Mouse (Mus musculus): ENCODE results near the gene Cblc. TPM values are rescaled to one million over a fixed set of nuclear protein-coding genes. Genes with fewer than 3 reads are reported as not detected.

Gene Cblc
- polyA plus RNA-seq, 1 experiment from 2014 or later = not detected

DNA sequence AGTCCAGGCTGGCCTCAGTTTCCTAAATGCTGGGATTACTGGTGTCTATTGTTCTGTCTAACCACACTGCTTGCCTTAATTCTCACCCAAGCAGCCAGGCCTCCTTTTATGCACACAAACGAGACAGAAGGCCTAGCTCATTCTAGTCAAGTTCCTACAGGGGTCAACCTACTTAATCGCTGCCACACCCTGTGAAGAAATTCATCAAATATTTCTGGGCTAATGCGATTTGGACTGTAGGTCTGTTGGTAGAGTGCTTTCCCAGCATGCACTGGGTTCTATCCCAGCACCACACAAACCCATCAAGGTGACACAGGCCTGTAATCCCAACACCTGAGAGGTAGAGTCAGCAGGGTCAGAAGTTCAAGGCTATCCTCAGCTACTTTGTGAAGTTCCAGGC lies 33.1 kb upstream of the Cblc start:
- Histone ChIP-seq H3K9me3 (no peaks in the 10 kb centered on the region), H3K4me3 (no peak overlapping the region), H3K4me2 (no peak overlapping the region), H3K9ac (no peak overlapping the region), H3K27ac (replicated peaks) (no peak overlapping the region), H3K4me1 (replicated peaks) (no peaks in the 10 kb centered on the region), H3K36me3 (no peaks in the 10 kb centered on the region), H3K27me3 (peaks cover 4% of the 10 kb centered on the region)
- no peak for ATAC-seq (ENCODE audit: low FRiP score, low read depth)
- WGBS = 89% methylated on average over 3 of the region's 3 CpGs

DNA sequence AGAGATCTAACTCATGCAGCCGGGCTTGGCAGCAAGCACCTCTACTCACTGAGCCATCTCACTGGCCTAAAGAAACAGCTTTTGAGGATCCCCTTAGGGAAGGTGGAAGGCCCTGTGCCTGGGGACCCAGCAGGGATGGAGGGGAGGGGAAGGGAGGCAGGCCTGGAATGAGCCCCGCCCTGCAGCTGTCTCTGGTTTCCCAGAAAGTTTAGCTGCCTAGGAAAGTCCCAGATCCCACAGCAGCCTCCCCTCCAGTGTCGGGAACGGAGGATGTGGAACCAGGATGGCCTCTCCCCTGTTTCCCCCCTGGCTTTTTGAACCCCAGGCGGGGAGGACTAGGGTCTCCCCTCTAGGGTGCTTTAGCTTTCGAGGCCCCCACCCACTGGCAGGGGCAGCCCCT lies 30.1 kb upstream of the Cblc start:
- ATAC-seq (ENCODE audit: low FRiP score, low read depth) = no peak
- Histone ChIP-seq H3K4me2 (no peak overlapping the region), H3K4me1 (replicated peaks) (peaks cover 4% of the 10 kb centered on the region; the same call in 1 of the 2 replicates), H3K27me3 (peaks cover 28% of the 10 kb centered on the region), H3K36me3 (no peaks in the 10 kb centered on the region), H3K9me3 (no peaks in the 10 kb centered on the region), H3K27ac (replicated peaks) (no peak overlapping the region), H3K4me3 (no peak overlapping the region), H3K9ac (no peak overlapping the region)
- 37% methylated on average over 6 of the region's 6 CpGs for WGBS

DNA sequence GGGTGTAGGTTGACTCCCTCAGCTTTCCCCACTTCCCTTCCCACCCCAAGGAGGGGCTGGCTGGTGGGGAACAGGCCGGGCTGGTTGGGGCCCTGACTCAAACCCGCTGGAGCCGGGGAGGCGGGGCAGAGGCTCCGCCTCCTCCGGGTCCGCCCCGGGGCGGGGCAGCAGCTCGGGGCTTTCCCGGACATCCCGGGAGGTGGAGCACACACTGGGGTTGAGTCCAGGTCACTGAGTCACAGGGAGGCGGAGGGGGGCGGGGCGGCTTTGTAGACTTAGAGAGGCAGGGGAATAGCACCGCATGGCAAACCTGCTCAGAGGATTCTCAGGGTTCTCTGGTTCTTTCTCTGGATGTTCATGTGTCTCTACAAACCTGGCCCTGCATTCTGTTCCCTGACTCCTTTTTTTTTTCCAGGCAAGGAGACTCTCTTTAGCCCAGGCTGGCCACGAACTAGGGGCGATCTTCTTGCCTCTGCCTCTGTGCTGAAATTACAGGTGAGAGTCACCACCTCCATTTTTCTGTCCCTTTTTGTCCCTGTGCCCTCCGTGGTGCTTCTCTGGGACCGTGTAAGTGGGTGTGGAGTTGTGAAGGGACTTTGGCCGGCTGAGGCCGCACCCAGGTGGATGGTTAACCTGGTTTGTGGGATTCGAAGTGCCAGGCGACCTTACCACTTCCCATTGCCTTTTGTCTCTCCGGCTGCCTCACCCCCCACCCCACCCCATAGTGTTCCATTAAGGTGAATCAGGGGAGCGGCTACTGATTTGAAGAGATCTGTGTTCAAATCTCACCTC lies 27.8 kb upstream of the Cblc start:
- WGBS = 27% methylated on average over 25 of the region's 26 CpGs
- Histone ChIP-seq H3K4me3 (no peak overlapping the region), H3K9ac (no peak overlapping the region), H3K9me3 (no peaks in the 10 kb centered on the region), H3K4me1 (replicated peaks) (peaks cover 4% of the 10 kb centered on the region; the same call in 1 of the 2 replicates), H3K27me3 (peaks cover 38% of the 10 kb centered on the region), H3K27ac (replicated peaks) (peak overlapping the region; percentile 5; the same call in 1 of the 2 replicates), H3K4me2 (peak overlapping the region; percentile 27; the same call in 1 of the 2 replicates), H3K36me3 (no peaks in the 10 kb centered on the region)
- ATAC-seq (ENCODE audit: low FRiP score, low read depth) = peak; percentile 46; the same call in 1 of the 2 replicates

DNA sequence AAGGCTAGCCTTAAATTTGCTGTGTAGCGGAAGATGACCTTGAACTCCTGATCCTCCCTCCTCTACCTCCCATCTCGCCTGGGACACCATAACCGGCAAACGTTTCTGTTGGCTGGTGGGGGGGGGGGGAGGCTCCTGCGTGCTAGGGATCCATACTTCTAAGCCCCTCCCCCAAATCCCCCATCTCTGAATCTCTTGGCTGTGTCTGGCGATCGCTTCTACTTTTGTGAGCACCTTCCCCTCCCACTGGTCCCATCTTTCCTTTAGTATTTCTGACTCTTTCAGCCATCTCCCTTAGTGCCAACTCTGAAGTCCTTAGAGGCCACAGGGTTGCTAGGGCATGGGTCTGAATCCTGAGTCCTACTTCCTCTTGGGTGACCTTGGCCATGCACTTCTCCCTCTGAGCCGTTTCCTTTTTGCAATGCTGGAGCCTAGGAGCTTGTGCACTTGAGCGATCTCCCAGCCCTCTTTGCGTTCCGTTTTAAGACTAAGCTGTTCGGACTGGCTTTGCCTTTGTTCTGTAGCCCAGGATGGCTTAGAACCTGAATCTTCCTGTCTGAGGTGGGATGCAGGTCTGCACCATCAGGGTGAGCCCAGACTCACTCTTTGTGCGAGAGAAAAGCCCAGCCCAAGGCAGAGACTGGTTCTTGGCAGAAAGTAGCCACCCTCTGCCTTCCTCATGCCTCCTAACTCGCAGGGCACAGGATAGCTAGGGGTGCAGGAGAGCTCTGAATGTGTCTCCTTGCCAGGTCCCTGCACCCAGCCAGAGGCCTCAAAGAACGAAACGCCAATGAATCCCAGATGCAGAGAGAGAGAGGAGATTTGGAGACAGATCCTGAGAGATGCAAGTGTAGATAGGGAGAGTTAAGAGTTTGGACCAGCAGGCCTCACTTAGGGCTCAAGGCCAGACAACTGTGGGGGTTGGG lies 26.9 kb upstream of the Cblc start:
- 23% methylated on average over 16 of the region's 16 CpGs for WGBS
- Histone ChIP-seq H3K4me1 (replicated peaks) (peaks cover 4% of the 10 kb centered on the region; the same call in 1 of the 2 replicates), H3K4me3 (no peak overlapping the region), H3K9ac (no peak overlapping the region), H3K27me3 (peaks cover 42% of the 10 kb centered on the region), H3K27ac (replicated peaks) (peak overlapping the region; percentile 5; the same call in 1 of the 2 replicates), H3K4me2 (peak overlapping the region; percentile 27; the same call in 1 of the 2 replicates), H3K9me3 (no peaks in the 10 kb centered on the region), H3K36me3 (no peaks in the 10 kb centered on the region)
- no peak for ATAC-seq (ENCODE audit: low FRiP score, low read depth)

DNA sequence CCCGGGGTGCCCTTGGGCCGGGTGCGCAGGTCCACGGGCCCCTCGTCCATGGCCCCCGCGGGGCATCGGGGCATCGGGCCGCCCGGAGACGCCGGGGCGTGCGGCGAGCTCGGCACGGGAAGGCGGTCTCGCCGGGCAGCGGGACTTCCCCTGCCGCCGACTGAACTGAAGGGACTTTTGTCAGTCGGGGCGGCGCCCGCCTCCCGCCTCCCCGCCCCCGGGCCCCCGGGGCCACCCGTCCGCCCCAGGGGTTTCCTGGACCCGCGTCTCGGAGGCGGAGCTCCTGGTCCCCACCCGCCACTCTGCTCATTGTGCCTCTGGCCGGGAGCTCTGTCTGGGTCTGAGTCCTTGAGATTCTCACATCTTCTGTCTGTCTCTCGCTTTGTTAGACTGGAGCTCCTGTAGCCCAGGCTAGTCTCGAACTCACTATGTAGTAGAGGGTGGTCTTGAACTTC lies 26.0 kb upstream of the Cblc start, which contains the start of gene Bcl3:
Bcl3 (minus strand) TSS at position 167 of the 455 bp plus-strand sequence.
- no peaks in the 10 kb centered on the region for H3K9me3 ChIP-seq
- peak within 1 kb of the TSS; percentile 49 for H3K4me2 ChIP-seq
- H3K27me3 ChIP-seq = peaks cover 46% of the 10 kb centered on the region
- no peak within 1 kb of the TSS for H3K9ac ChIP-seq
- peaks cover 4% of the 10 kb centered on the region; the same call in 1 of the 2 replicates for H3K4me1 ChIP-seq (replicated peaks)
- ATAC-seq (ENCODE audit: low FRiP score, low read depth) = no peak
- H3K4me3 ChIP-seq = peak within 1 kb of the TSS; percentile 28
- 2% methylated on average over 32 of the region's 42 CpGs for WGBS
- no peaks in the 10 kb centered on the region for H3K36me3 ChIP-seq
- H3K27ac ChIP-seq (replicated peaks) = 0 out of 2 replicates have a peak within 1 kb of the TSS, but pooled peaks have one; percentile 5

DNA sequence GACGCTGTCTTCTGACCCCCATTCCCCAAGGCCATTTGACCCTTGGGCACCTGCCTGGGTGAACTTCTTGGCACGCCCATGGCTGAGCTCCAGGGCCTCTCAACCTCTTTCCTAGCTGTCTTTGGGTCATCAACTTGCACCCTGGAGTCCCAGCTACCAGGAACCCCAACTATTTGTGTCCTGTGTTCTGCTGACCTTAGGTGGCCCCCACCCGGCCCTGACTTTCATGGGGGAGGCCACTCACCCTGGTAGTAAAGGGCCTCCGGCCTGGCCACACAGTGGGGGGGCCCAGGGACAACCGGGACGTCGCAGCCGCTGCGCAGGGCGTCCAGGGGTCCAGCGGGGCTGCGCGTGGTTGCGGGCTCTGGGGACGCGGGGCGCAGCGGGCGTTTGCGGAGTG lies 25.6 kb upstream of the Cblc start:
- peak overlapping the region; percentile 49 for H3K4me2 ChIP-seq
- WGBS = 12% methylated on average over 10 of the region's 20 CpGs
- H3K4me1 ChIP-seq (replicated peaks) = peaks cover 7% of the 10 kb centered on the region; the same call in 1 of the 2 replicates
- peak overlapping the region; percentile 28 for H3K4me3 ChIP-seq
- H3K27me3 ChIP-seq = peaks cover 49% of the 10 kb centered on the region
- no peaks in the 10 kb centered on the region for H3K9me3 ChIP-seq
- H3K36me3 ChIP-seq = no peaks in the 10 kb centered on the region
- no peak overlapping the region for H3K9ac ChIP-seq
- H3K27ac ChIP-seq (replicated peaks) = no peak overlapping the region
- no peak for ATAC-seq (ENCODE audit: low FRiP score, low read depth)

DNA sequence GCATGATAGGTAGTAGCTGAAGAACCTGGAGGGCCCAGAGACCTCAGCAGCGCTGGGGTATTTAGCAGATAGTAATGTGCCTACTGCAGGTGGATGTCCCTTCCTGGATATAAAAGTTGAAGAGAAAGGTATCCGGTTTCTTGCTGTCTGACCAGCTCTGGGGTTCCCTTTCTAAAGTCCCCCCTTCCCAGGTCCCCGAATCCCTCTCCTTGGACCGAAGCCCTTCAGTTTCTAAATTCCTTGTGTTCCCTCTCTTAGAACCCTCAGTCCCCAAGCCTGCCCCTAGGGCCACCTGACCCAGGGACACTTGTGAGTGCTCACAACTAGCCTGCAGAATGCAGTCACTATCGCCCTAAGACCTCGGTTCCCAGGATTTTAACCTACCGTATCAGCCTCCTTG lies 25.0 kb upstream of the Cblc start:
- peaks cover 12% of the 10 kb centered on the region for H3K4me1 ChIP-seq (replicated peaks)
- no peak for ATAC-seq (ENCODE audit: low FRiP score, low read depth)
- 58% methylated on average over 7 of the region's 7 CpGs for WGBS
- H3K4me2 ChIP-seq = no peak overlapping the region
- H3K27me3 ChIP-seq = peaks cover 54% of the 10 kb centered on the region
- no peak overlapping the region for H3K4me3 ChIP-seq
- H3K27ac ChIP-seq (replicated peaks) = no peak overlapping the region
- H3K9me3 ChIP-seq = no peaks in the 10 kb centered on the region
- no peaks in the 10 kb centered on the region for H3K36me3 ChIP-seq
- H3K9ac ChIP-seq = no peak overlapping the region

DNA sequence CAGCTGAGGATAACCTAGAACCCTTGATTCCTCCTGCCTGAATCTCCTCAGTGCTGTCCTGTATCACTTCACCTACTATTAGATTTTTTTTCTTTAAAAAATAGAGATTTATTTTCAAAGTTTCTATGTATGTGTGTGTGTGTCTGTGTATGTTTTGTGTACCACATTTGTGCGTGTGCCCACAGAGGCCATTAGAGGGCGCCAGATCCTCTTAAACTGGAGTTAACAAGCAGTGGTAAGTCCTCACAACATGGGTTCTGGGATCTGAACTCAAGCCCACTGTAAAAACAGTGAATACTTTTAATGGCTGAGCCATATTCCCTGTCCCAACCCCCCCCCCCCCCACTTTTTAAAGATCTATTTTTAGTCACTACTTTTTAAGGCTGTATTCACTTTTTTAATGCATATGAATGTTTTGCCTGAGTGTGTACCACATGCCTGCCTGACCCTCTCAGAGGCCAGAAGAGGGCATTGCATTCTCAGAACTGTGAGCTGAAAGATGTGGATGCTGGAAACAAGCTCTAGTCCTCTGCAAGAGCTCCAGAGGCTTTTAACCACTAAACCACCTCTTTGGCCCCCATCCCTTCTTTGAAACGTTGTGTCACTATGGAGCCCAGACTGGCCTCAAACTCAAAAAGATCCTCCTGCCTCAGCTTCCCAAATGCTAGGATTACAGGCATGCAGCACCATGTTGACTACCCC lies 23.9 kb upstream of the Cblc start:
- H3K9ac ChIP-seq = no peak overlapping the region
- H3K27me3 ChIP-seq = peaks cover 55% of the 10 kb centered on the region
- WGBS = 68% methylated on average over 3 of the region's 3 CpGs
- H3K4me3 ChIP-seq = no peak overlapping the region
- no peaks in the 10 kb centered on the region for H3K9me3 ChIP-seq
- H3K4me1 ChIP-seq (replicated peaks) = peaks cover 24% of the 10 kb centered on the region
- no peak for ATAC-seq (ENCODE audit: low FRiP score, low read depth)
- no peak overlapping the region for H3K4me2 ChIP-seq
- H3K27ac ChIP-seq (replicated peaks) = no peak overlapping the region
- H3K36me3 ChIP-seq = no peaks in the 10 kb centered on the region

DNA sequence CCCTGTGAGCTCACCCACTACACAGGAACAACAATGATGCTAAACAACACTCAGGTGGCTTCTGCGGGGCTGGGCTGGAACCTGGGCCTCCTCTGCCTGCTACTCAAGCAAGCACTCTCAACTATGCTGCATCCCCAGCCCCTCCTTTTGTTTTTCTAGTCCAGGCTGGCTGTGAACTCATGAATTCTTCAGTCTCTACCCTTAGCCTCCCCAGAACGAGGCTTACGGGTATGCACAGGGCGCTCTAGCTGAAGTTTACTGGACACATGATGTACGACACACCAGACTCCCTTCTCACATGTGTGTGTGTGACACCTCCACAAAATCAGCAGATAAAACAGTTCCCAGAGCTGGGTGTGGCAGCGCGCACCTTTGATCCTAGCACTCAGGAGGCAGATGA lies 22.3 kb upstream of the Cblc start:
- Histone ChIP-seq H3K4me1 (replicated peaks) (peaks cover 24% of the 10 kb centered on the region), H3K27me3 (peaks cover 43% of the 10 kb centered on the region), H3K4me2 (no peak overlapping the region), H3K36me3 (no peaks in the 10 kb centered on the region), H3K4me3 (no peak overlapping the region), H3K27ac (replicated peaks) (no peak overlapping the region), H3K9ac (no peak overlapping the region), H3K9me3 (no peaks in the 10 kb centered on the region)
- 88% methylated on average over 7 of the region's 7 CpGs for WGBS
- ATAC-seq (ENCODE audit: low FRiP score, low read depth) = no peak

DNA sequence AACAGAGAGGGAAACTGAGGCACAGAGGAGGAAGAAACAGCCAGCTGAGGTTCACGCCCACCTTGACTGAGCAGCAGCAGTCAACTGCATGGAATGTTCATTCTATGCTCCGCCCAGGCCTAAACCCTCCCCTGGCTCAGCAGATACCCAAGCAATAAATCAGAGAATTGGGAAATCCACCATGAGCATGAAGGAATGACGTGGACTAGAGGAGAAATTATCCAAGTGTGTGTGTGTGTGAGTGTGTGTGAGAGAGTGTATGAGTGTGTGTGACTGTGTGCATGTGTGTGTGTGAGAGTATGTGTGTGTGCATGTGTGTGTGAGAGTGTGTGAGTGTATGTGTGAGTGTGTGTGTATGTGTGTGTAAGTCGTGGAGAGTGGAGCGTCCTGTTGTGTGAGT lies 21.8 kb upstream of the Cblc start:
- Histone ChIP-seq H3K27ac (replicated peaks) (no peak overlapping the region), H3K4me1 (replicated peaks) (peaks cover 24% of the 10 kb centered on the region), H3K4me2 (no peak overlapping the region), H3K4me3 (no peak overlapping the region), H3K27me3 (peaks cover 41% of the 10 kb centered on the region), H3K36me3 (no peaks in the 10 kb centered on the region), H3K9me3 (no peaks in the 10 kb centered on the region), H3K9ac (no peak overlapping the region)
- no peak for ATAC-seq (ENCODE audit: low FRiP score, low read depth)
- WGBS = 86% methylated on average over 5 of the region's 5 CpGs

DNA sequence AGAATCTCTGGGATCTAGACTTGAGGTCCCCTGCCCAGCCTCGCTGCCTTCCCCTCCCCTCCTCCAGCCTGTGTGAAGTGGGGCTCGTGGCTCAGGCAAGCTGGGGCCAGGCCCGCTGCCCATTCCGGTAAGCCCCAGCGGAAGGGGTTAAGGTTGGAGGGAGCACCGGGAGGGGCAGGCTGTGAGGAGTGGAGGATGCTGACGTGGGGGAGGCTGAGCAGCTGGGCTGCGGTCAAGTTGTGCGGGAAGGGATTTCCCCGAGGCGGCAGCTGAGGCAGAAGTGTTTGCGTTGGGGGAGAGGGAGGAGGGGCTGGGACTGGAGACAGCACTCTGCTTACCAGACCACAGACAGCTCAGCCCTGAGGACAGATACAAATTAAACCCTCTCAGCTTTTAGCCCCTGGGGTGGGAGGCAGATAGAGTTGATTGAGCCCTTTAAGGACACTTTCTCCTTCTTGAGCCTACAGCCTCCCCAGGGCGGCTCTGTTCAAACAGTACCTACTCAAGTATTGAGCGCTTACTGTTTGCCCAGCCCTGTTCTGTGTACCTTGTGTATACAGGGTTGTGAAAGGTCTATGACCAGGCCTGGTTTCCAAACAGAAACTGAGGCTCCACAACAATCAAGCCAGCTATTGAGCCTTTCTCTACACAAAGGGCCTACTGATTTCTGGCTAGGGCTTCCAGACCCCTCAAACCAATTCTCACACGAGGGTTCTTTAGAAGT lies 20.9 kb upstream of the Cblc start:
- Histone ChIP-seq H3K36me3 (no peaks in the 10 kb centered on the region), H3K27me3 (peaks cover 42% of the 10 kb centered on the region), H3K4me2 (peak overlapping the region; percentile 76), H3K4me3 (no peak overlapping the region), H3K27ac (replicated peaks) (no peak overlapping the region), H3K9ac (no peak overlapping the region), H3K9me3 (no peaks in the 10 kb centered on the region), H3K4me1 (replicated peaks) (peaks cover 22% of the 10 kb centered on the region)
- 7% methylated on average over 15 of the region's 15 CpGs for WGBS
- ATAC-seq (ENCODE audit: low FRiP score, low read depth) = 0 out of 2 replicates have a peak, but pooled peaks have one; percentile 23
